Mouse (Mus musculus) kidney, adult 18-20 months (tissue): ENCODE measurements at regions not wholly inside any gene's neighbourhood (a gene's known extent, or its start where the extent isn't known, plus 50 kb on each side); places are given as distances from the start of the nearest gene placed in this dataset.
A peak's percentile ranks its signal among the peaks of the same experiment; 100 is the strongest.

ENCODE experiments used
- DNase-seq: peaks from one replicate; pipeline ENCODE4 v3.0.0; 2021

GRCm38 (mm10) chr10:95124476-95124875 lies 179.8 kb upstream of the Plxnc1 start:
- DNase-seq, result no peak

GRCm38 (mm10) chr10:95120007-95120406 lies 175.4 kb upstream of the Plxnc1 start:
- DNase-seq, result peak; percentile 50

- no peak for DNase-seq
Observed at GRCm38 (mm10) chr10:95118786-95119351, 174.2 kb upstream of the Plxnc1 start.

- no peak for DNase-seq
Observed at GRCm38 (mm10) chr10:95117731-95118212, 173.1 kb upstream of the Plxnc1 start.

- peak; percentile 57 for DNase-seq
Observed at GRCm38 (mm10) chr10:95117041-95117730, 172.6 kb upstream of the Plxnc1 start.

- DNase-seq, result no peak
Observed at GRCm38 (mm10) chr10:95116579-95117011, 172.0 kb upstream of the Plxnc1 start.

GRCm38 (mm10) chr10:95112837-95113388 lies 168.3 kb upstream of the Plxnc1 start:
- no peak for DNase-seq

- no peak for DNase-seq
Observed at GRCm38 (mm10) chr10:95112231-95112774, 167.7 kb upstream of the Plxnc1 start.

- DNase-seq, result no peak
Observed at GRCm38 (mm10) chr10:95110786-95111185, 166.2 kb upstream of the Plxnc1 start.

GRCm38 (mm10) chr10:95109576-95109975 lies 164.9 kb upstream of the Plxnc1 start:
- DNase-seq, result no peak

GRCm38 (mm10) chr10:95107532-95108251 lies 163.1 kb upstream of the Plxnc1 start:
- DNase-seq, result no peak

- no peak for DNase-seq
Observed at GRCm38 (mm10) chr10:95103808-95104207, 159.2 kb upstream of the Plxnc1 start.

- no peak for DNase-seq
Observed at GRCm38 (mm10) chr10:95102981-95103380, 158.3 kb upstream of the Plxnc1 start.

GRCm38 (mm10) chr10:95099906-95100305 lies 155.3 kb upstream of the Plxnc1 start:
- DNase-seq, result no peak

GRCm38 (mm10) chr10:95095847-95096246 lies 151.2 kb upstream of the Plxnc1 start:
- DNase-seq, result no peak

GRCm38 (mm10) chr10:95094771-95095170 lies 150.1 kb upstream of the Plxnc1 start:
- no peak for DNase-seq

- no peak for DNase-seq
Observed at GRCm38 (mm10) chr10:95093266-95093665, 148.6 kb upstream of the Plxnc1 start.

- no peak for DNase-seq
Observed at GRCm38 (mm10) chr10:95091086-95091485, 146.5 kb upstream of the Plxnc1 start.

GRCm38 (mm10) chr10:95090641-95091040 lies 146.0 kb upstream of the Plxnc1 start:
- DNase-seq, result no peak

- no peak for DNase-seq
Observed at GRCm38 (mm10) chr10:95090035-95090434, 145.4 kb upstream of the Plxnc1 start.

- DNase-seq, result peak; percentile 63
Observed at GRCm38 (mm10) chr10:95087864-95088570, 143.4 kb upstream of the Plxnc1 start.

GRCm38 (mm10) chr10:95086755-95087154 lies 142.1 kb upstream of the Plxnc1 start:
- DNase-seq, result no peak
